Mouse (Mus musculus) spleen, postnatal 10 days (tissue): ENCODE results near the gene Commd2.

ENCODE experiments used
- DNase-seq, 2 experiments: peaks; one replicate each; pipeline ENCODE4 v3.0.0; 2021 to 2022; ENCODE audit warnings: low spot score in 2 of 2

The Commd2 gene

DNA sequence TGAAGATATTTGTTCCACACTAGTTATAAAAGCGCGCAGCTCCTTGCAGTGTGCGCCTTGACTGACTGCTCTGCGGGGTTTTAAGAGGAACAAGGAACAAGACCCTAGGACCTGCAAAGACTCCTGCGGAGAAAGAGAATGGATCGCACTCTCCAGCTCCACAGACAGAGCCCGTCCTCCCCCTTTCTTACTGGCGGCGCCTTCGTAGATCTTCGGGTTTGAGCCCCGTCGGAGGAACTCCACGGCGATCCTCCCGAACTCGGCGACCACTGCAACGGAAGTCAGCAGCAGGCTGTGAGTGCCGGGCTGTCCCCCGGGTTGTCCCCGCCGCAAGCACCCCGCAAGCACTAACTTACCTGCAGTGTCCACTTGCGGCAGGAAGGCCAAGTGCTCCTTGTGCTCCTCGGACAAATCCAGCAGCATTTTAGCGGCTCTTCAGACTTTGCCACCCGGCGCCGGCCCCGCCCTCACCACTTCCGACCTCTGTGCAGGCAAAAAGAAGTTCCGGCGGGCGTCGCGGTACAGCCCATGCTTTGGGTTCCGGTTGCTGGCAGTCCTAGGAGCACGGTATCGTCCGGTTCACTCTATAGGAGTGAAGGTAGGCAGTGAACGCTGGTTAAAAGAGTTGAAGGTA lies at the start of gene Commd2:
Gene Commd2 (minus strand): TSS at position 485 of the 634 bp plus-strand sequence.
- DNase-seq, result peak; percentile 84 to 89

- DNase-seq, result no peak
Observed at GRCm38 (mm10) chr3:57696779-57697178, 45.3 kb upstream of the Commd2 start.

DNA sequence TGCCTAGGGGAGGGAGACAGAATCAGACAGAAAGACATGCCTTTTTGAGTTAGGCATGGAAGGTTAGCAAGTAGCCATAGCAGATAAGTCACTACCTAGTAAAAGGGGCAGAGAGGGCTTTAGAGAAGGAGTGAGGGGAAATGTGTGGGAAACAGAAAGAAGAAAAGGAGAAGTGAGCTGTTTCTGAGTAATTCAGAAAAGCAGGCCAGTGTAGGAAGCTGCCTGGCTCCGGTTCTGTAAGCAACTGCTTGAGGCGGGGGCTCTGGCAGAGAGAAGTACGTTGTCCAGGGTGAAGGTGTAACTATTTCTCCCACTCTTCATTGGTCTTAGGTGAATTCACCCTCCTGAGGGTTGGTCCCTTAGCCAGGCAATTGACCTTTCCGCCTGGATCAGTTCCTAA lies 44.7 kb upstream of the Commd2 start:
- DNase-seq, result no peak

DNA sequence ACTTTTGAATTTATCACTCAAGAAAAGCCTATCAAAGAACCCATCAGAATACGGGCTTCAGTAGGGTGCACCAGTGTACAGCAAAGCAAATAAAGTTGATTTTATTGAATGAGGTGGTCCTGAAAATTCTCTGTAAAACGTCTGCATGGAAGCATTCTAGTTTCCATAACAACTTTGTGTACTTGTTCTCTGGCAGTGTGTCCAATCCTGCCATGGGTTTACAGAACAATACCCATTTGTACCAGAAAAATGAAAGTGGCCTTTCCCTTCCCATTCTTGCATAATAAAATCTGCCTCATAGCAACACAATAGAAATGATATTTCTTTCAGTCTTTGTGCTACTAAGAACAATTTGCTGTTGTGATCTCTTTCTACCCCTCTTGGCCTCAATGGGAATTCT lies 41.2 kb upstream of the Commd2 start, which contains the start of gene Ankub1:
Gene Ankub1 (minus strand): TSS at position 81 of the 400 bp plus-strand sequence.
- no peak for DNase-seq

- no peak for DNase-seq
Observed at GRCm38 (mm10) chr3:57691772-57692171, 40.3 kb upstream of the Commd2 start.

DNA sequence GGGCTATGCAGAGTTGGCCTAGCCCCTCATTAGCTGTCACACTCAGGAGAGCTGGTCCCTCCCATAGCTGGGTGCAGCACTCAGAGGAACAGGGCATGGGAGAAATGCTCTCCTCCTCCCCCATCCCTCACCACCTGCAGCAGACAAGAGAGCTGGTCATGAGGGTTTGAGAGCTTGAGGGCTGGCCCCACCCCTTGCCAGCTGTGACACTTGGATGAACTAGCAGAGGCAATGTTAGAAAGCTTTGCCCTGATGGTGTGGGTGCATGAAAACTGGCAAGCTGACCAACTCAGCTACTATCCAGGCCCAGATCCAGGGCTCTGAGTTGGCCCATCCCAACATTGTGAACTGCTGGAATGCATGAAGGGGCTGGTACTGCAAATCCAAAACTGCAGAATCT lies 26.3 kb upstream of the Commd2 start:
- peak in 1 of 2 experiments; percentile 30 for DNase-seq

DNA sequence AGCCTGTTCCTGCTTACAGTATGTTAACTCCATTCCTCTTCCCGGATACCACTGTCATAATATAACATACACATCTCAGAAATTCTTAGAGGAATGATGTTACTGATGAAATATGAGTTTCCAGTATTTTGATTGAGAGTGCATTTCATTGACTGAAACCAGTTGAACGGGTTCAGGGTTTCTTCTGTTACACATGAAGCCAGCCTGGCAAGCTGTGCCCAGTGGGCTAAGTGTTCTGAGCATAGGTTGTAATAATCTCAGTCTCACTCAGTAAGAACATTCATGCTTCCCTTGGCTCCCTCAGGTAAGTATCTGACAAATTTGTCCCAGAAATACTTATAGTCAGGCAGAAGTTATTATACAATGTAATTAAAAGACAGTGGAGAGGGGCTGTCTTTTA lies 22.6 kb upstream of the Commd2 start:
- no peak for DNase-seq

- DNase-seq, result peak; percentile 11 to 45
Observed at GRCm38 (mm10) chr3:57673586-57673985, 22.1 kb upstream of the Commd2 start.

- DNase-seq, result peak; percentile 12 to 66
Observed at GRCm38 (mm10) chr3:57667054-57667723, 15.7 kb upstream of the Commd2 start.

- DNase-seq, result no peak
Observed at GRCm38 (mm10) chr3:57665880-57666279, 14.4 kb upstream of the Commd2 start.

DNA sequence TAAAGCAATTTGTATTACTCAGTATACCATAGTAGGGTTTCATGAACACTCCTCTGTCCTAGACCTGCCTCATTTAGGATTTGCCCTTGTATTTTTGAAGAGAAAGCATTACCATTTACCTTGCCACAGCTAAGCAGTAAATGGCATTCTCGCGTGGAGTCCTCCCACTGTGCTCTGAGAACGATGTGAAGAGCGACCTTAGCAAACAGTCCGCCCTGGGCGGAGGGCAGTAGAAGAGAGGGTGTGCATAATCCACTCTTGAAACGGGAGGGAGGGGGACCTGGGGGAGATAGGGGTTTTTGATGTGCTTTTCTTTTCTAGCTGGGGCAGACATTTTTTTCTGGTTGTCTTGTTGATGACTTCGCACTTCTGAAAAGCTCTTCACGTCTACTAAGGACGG lies 13.2 kb upstream of the Commd2 start:
- DNase-seq, result no peak

GRCm38 (mm10) chr3:57663731-57664130 lies 12.2 kb upstream of the Commd2 start:
- DNase-seq, result peak in 1 of 2 experiments; percentile 48

- DNase-seq, result no peak
Observed at GRCm38 (mm10) chr3:57658608-57659007, 7.1 kb upstream of the Commd2 start.

DNA sequence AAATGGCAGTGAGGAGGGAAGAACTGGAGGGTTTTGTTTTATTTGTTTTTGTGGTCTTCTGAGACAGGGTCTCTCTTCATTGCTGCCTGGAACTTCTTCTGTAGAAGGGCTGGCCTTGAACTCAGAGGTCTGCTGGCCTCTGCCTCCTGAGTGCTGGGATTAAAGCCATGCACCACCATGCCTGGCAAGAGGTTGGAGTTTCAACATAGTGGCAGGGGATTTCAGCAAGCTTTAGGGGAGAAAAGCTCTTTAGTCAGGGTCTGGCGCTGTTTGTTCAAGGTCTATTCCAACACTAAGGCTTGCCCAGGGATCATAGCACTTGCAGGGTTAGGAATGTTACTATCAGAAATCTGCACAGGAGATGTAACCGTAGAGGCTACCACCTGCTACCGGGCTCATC lies 2.1 kb upstream of the Commd2 start:
- DNase-seq, result no peak

GRCm38 (mm10) chr3:57652485-57652884 lies 970 bp upstream of the Commd2 start:
- no peak for DNase-seq

- DNase-seq, result no peak
Observed at GRCm38 (mm10) chr3:57651865-57652259, 347 bp upstream of the Commd2 start.

GRCm38 (mm10) chr3:57643191-57643590 lies 8.3 kb downstream of the Commd2 start:
- DNase-seq, result no peak

DNA sequence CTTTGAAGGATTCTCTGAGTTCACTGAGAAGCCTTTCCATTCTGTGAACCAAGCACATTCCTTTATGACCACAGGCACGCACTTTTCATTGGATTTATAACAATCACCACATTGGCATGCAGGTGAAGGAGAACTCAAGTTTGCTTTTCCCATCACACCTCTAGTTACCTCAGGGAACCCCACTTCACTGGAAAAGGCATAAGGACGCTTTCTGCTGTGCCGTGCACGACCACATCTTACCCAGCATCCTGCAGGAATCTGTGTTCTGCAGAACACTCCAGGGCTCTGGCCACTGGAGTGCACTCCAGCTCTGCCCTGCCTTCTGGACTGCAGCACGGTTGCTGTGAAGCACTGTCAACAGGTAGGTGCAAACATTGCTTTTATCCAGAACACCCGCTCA lies 13.9 kb downstream of the Commd2 start:
- DNase-seq, result no peak

GRCm38 (mm10) chr3:57634763-57635487 lies 16.6 kb downstream of the Commd2 start:
- DNase-seq, result no peak

GRCm38 (mm10) chr3:57626954-57627513 lies 24.5 kb downstream of the Commd2 start:
- no peak for DNase-seq

- peak; percentile 11 to 65 for DNase-seq
Observed at GRCm38 (mm10) chr3:57625275-57625997, 26.1 kb downstream of the Commd2 start.

GRCm38 (mm10) chr3:57619718-57620117 lies 31.8 kb downstream of the Commd2 start:
- no peak for DNase-seq
